Mouse (Mus musculus): ENCODE data around the gene Abhd14b.

DNA sequence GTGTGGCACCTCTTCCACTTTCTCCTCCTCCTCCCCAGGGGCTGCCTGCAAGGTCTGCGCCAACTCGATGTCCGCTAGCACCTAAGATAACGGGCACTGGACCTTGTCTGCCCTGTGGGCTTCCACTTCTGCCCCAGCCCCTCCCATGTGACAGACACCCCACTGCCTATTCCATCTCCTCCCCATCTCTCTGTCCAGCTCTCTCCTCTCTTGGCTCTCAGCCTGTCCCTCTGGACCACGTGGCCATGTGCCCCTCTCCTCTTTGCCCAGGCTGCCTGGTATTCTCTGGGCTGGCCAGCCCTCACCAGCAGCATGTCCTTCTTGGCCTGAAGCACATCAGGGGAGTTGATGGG is 26.5 kb downstream of the Abhd14b start:
- no peak for TF ChIP-seq CTCF (conservative IDR thresholded peaks at IDR 0.05; ENCODE audit: insufficient read depth, insufficient read length, low read depth, low read length)
- no peak for TF ChIP-seq POLR2A (IDR thresholded peaks at IDR 0.05; ENCODE audit: low read depth, low read length)
